Mouse (Mus musculus): ENCODE data around the gene Fbxo39.

Gene Fbxo39

GRCm38 (mm10) chr11:72314151-72314895 is at the start of gene Fbxo39:
Gene Fbxo39 (plus strand): TSS chr11:72314444.
- no peak for DNase-seq

DNA sequence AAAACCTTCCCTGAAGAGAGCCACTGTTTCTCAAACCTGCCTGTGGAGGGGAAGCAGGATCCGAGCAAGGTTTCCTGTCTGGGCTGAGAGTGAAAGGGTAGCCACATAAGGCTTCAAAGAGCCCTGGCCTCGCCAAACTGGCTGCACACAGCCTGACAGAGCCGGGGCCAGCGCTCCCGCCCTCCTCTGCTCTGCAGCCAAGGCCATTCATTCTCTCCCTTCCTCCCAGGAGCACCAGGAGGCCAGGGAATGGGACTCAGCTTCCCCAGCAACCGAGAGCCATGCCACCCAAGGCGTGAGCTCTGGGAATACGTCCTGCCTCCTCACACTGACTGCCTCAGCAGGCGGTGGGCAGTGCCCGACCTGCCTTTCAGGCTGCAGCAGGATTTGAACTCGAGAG is 48.8 kb upstream of the Fbxo39 start:
- no peak for DNase-seq

DNA sequence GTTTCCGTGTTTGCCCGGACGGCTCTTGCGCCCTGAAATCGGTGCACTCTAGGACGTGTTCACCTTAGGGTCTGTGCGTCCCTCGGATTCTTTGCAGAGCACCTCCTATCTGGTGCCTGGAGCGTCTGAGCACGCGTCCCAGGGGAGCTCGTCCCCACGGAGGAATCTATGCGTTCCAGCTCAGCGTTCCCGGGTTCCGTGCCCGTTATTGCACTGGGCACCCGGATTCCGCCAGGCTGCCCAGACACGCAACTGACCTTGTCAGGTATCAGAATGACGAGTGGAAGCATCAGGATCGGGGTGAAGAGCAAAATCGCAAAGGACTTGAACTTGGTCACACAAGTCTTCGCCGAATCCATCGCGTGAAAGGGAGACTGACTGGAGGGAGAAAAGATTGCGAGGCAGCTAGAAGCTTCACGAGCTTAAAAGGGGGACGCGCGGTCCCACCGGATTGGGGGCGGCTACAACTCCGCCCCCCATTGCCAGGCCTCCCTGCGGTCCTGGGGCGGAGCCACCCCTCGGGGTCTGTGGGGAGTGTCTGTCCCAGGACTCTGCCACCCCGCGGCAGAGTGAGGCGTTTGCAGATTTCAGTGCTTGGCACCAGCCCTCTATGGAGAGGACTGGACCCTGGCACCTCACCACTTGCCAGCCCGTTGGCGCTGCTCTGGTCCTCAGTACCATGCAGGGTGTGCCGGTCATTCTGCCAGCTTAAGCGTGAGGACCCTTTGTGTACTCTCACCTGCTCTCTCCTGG is 47.9 kb upstream of the Fbxo39 start:
- peak; percentile 72 for DNase-seq

DNA sequence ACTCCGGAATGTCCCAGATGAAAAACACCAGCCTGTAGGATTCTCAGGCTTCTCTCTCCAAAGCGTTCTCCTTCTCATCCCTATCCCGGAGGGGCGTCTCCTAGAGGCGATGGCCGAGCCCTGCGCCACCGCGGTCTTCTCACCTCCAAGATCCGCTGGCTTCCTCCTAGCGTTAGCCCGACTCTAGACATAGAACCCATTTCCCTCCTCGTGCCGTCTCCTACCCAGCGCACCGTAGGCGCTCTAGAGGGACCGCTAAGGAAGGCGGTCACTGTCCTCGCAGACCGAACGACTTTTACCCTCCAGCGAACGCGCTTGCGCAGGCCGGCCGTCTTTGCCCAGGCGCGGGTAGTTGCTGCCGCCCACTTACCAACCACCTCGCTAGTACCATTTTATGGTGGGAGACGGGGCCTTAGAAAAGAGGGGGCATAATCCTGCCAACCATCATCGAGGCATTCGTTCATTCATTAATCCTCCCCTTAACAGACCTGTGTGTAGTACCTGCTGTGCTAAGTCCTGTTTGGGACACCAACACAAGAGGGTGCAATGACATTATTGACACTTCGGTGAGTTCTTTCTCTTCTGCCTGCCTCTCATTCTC is 47.2 kb upstream of the Fbxo39 start, which contains the start of gene Slc13a5:
Gene Slc13a5, minus strand, starts transcription at position 263 of the 601 bp plus-strand sequence.
- DNase-seq: no peak

- no peak for DNase-seq
Observed at GRCm38 (mm10) chr11:72271761-72272160, 42.5 kb upstream of the Fbxo39 start.

- DNase-seq: no peak
Observed at GRCm38 (mm10) chr11:72273341-72273740, 40.9 kb upstream of the Fbxo39 start.

- DNase-seq: no peak
Observed at GRCm38 (mm10) chr11:72281143-72281851, 32.9 kb upstream of the Fbxo39 start.

- no peak for DNase-seq
Observed at GRCm38 (mm10) chr11:72281852-72282400, 32.3 kb upstream of the Fbxo39 start.

DNA sequence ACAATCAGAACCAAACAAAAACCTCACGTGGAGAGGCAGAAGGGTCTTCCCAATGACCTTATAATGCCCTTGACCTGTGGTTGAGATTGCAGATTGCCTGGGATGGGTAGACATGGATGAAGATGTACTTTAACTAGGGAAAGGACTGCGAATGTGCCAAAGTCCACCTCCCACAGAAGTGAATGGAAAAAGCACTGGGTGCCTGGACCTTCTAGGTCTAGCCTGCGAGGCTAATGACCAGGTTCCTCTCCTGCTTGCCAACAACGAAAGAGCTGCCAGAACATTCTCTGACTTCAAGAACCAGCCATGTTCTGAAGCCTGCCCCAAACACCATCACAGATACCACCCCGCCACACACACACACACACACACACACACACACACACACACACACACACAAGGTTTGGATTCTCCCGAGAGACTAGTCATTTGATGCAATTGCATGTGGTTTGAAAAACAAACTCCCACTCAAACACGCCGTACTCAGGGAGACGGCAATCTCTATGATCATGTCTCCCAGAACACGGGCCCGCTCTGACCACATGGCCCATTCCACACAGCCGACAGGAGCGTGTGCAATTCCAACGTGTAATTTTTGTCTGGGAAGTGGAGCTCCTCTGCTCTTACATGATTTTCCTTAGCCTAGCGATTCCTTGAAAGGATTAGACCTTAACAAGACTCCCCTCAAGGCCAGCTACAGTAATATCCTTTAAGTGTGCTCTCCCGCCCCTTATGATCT is 30.6 kb upstream of the Fbxo39 start:
- no peak for DNase-seq

- DNase-seq: no peak
Observed at GRCm38 (mm10) chr11:72284532-72285182, 29.6 kb upstream of the Fbxo39 start.

GRCm38 (mm10) chr11:72285971-72286480 is 28.2 kb upstream of the Fbxo39 start:
- DNase-seq: no peak

DNA sequence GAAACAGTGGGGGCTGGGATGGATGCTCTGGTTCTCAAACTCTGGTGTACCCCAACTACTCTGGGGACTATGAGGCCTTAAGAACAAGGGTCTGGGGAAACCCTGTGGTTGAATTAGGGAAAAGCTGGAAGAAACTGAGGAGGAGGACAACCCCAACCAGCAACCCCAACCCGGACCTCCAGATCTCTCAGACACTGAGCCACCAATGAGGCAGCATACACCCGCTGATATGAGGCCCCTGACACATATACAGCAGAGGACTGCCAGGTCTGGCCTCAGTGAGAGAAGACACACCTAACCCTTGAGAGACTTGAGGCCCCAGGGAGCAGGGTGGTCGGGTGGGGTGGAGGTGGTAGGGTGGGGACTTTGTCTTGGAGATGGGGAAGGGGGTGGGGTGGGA is 27.6 kb upstream of the Fbxo39 start:
- no peak for DNase-seq

DNA sequence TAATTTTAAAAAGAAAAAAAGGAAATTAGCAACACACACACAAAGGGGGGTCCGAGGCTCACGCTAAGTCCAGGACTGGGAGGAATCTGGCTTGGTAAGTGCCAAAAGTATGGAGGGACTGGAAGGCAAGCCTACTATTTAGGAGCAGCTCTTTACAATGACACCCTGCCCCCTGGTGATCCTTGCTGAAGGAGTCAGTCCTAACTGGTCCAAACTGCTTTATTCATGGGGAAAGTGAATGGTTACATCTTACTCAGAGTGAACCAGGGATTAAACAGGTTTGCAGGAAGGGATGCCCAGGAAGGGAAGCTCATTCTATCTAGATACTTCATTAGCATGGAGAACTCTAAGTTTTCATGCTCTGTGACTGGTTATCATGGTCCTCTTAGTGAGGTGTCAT is 27.1 kb upstream of the Fbxo39 start:
- DNase-seq: no peak

DNA sequence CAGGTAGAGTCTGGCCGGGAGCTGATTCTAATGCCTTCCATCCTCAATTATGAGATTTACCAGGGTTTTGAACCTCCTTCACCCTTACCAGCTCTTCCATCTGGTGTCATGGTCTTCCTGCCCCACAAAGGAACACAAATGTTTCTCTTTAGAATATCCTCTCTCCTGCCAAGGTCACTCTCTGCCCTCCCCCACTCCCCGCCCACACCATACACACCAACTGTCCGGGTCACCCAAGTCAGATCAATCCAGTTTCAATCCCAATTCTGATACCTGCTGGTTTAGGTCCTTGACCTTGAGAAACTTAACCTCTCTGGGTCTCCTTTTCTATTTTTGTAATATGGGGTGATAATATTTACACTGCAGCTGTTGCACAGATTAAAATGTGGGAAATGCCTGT is 26.7 kb upstream of the Fbxo39 start:
- DNase-seq: no peak

DNA sequence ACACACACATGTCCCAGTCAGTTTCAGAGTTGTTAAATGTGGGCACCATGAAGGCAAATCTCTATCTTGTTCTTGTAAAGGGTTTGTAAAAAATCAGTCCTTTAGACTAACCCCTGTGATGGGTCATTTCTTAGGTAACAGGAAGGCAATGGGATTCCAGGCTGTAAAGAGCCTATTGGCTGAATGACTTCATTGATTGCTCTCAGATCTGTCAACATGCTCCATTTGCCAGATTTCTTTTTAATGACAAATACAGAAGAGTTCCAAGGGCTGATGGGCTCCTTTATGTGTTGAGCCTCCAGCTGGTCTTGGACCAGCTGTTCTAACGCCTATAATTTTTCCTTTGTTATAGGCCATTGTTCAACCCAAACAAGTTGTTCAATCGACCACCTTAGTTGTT is 21.1 kb upstream of the Fbxo39 start:
- DNase-seq: no peak

DNA sequence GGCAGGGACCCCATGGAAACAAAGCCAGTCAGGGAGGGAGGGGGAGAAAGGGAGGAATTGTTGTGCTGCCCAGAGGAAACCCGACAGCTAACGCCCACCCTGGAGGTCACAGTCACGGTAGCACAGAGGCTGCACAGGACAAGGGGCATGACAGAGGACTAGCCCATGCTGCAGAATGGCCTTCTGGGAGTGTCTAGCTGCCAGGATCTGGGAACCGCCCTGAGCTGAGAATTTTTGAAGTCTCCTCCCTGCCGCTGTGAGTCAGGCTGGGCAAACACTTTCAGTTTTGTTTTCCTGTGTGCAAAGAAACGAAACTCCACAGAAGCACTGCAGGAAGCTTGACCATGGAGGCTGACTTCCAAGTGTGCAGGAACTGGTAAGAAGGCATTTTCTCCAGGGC is 12.9 kb upstream of the Fbxo39 start, which contains the start of gene Xaf1:
Gene Xaf1, plus strand, starts transcription at position 296 of the 400 bp plus-strand sequence.
- peak; percentile 89 for DNase-seq

DNA sequence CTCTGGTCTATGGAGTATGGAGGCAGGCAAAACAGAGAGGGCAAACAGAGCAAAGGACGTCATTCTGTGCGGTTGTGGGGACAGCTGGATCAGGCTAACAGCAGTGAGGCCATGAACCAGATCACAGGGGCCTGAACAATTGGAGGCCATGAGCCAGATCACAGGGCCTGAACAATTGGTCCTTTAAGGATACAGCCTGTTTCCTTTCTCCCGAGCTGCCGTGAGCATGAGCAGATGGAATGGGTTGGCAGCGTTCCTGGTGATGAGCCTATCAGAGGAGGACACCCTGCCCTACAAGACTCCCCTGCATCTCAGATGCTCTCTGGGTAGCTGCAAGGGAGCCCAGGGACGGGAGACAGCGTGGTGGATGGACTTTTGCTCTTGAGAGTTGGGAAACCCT is 12.0 kb upstream of the Fbxo39 start:
- DNase-seq: peak; percentile 62

DNA sequence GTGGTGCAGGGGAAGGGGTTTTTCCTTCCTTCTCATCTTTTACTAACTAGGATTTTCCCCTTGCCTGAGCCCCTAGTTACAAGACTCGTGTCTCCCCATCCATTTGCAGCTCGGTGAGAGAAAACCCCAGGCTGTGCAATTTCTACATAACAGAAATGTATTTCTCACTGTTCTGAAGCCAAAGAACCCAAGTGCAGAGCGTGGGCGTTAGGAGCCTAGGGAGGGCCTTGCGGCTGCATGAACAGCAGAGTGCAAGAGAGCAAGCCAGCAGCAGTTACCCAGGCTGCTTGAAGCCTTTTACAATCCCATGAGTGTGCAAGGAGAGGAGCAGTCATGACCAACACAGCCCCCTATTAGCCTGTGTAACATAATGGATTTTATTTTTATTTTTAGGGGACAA is 6.8 kb upstream of the Fbxo39 start:
- DNase-seq: no peak

DNA sequence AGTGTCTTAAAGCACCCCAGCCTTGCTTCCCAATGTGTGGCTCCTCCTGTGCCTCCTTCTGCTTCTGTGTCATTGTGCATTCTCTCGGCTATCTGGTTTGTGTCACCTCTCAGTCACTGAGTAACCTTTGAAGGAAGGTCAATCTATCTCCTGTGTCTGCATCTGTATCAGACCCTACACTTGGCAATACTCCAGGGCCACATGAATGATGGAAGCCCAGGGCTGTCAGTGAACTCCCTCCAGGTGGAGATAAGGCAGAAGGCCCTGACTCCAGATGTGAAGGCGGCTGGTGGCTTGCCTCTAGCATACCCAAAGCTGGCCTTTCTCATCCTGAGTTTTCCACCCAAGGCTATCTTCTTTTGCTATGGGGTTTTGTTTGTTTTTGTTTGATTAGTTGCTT is 5.3 kb upstream of the Fbxo39 start:
- no peak for DNase-seq

GRCm38 (mm10) chr11:72310491-72310890 is 3.8 kb upstream of the Fbxo39 start:
- no peak for DNase-seq

- DNase-seq: no peak
Observed at GRCm38 (mm10) chr11:72311355-72312001, 2.8 kb upstream of the Fbxo39 start.
